Mouse (Mus musculus) cerebellum, adult 8-10 months (tissue): ENCODE measurements around the gene Syt2.
A peak's percentile ranks its signal among the peaks of the same experiment; 100 is the strongest.

Experiments used
- DNase-seq: peaks from one replicate; pipeline ENCODE4 v3.0.0; 2022

The Syt2 gene

DNA sequence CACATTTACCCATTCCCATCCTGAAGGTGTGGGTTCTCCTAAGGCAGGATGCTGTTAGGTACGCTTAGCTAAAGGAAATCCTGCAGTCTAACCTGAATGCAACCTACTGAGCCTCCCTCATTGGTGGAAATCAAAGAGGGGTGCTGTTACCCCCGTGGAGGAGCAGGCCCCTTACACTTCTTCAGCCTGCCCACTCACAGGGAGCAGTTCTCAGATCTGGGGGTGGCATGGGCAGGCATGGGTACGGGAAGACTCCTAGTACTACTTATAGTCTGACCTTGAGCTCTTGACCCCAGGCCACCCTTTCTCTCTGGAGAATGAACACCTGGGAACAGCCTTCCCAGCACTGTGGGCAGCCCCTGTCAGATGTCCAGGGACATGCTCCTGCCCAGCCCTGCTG lies 61.0 kb downstream of the Syt2 start:
- no peak for DNase-seq

DNA sequence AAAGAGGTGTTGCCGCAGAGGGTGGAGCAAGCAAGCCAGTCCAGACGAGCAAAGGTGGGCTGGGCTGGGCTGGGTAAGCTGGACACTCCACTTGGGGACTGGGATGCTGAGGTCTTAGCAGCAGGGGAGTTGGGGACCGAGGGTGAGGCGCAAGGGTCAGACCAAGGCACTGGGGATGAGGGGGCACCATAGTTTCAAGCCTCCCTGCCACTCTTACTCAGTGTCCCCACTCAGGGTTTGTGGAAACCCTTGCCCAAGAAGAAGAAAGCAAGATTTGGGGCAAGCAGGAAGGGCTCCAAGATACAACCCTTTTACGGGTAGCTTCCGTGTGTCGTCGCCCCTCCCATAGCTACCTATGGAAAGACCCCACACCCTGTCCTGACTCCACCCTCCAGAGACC lies 61.8 kb downstream of the Syt2 start:
- DNase-seq = peak; percentile 30

DNA sequence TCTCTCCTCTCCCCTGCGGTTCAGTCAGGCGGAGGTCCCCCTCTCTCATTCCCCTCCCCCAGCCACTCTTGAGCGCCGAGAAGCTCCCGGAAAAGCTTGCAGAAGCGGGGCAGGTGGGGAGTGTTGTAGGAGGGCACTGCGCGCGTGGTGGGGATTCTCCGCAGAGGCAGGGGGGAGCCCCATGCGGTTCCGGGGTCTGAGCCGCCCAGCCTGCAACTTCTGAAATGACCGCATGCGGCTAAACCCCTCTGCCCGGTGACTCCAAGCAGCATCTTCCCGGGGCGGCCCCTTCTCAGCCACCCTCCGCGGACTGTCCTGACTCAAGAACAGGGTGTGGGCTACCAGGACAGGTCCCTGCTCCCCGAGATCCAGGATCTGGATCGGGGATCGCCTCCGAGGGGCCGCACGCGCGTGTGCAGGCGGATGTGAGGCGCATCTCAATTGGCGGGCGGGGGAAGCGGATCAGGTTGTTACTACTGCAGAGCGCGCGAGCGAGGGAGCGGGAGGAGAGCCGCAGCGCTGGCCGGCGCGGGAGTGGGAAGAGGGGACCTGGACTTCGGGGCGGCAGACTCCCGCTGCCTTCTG lies 62.4 kb downstream of the Syt2 start:
- peak; percentile 74 for DNase-seq

DNA sequence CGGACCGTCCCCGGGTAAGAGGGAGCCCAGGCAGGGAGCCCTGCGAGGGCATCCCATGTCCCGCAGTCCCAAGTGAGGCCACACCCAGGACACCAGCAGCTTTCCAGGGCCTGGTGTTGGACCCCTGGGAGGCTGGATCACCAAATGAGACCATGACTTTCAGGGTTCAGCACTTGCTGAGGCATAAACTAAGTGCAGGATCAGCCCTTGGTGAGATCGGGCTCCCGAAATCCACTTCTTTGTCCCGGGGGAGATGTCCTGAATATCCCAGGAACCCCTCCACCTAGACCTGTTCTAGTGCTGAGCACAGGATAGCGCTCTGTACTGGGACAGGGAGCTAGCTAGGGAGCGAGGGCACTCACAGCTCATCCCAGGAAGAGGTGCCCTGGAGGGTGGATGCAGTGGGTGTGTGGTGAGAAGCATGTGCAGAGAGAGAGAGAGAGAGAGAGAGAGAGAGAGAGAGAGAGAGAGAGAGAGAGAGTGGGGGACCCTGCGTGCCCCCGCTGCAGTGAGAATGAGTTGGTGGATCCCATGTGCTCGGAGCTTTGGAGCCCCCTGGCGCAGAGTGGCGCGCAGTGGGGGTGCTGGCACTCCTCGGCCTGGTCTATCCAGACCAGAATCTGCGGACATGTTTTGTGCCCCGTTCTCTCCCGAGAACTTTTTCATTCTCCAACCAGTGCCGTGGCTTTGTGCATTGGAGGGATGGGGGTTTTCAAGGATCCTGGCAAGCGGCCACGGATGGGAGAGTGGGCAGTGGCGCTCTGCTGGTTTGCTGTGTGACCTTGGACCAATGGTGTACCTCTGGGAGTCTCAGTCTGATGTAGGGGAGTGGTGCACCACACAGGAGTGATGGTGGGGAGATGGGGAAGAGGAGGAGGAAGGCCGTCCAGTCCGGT lies 63.2 kb downstream of the Syt2 start:
- DNase-seq = peak; percentile 70

DNA sequence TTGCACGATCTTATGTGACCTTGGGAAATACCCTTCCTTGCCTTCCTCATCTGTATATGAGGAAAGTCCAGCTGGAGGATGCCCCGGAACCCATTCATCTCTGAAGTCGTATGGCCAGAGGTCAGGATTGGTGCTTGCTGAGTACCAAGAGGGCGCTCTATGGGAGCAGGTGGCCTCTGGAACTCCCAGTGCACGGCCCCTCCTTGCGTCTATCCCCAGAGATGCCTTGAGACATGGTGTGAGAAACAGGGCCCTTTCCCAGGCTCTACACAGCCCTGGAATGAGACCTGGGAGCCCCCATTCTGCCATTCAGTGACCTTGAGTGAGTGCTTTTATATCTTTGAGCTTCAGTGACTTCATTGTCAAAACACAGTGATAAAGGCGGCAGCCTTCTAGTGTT lies 64.6 kb downstream of the Syt2 start:
- DNase-seq = peak; percentile 55

DNA sequence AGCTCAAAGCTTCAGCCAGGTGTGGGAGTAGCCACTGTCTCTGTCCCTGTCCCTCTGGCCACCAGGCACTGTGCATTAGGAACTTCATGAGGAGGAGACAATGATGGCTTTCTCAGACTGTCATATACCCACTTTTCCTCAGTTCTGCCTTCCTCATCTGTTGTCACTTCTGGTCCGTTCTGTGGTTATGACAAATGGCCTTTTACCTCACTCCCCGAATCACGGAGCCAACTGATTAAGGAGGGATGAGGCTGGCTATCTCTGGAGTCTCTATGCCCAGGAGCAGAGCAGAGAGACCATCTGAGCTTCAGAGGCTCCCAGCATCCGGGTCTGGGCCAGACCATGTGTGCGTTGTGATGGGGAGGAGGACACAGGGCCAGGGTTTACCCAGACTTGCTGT lies 65.2 kb downstream of the Syt2 start:
- no peak for DNase-seq

DNA sequence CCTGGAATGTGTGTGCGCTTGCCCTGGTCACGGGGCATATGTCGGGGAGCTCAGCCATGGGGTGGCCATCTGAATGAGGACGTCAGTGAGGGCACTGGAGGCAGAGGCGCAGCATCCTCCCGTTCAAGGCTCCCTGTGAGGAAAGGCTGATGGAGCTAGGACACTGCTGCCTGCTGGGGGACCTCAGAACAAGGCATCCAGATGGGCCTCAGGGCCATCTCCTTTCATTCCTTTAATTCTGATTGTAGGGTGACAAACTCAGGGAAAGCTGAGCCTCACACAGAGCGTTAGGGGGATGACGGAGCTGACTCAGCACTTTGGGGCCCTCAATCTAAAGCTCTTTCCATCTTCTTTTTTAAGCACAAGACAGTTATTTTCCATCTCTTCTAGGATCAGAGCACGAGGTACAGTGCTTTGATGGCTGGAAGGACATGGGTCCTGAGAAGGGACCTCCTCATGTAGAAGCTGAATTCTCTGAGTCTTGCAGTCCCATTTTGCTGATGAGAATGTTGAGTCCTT lies 66.4 kb downstream of the Syt2 start:
- DNase-seq = no peak

DNA sequence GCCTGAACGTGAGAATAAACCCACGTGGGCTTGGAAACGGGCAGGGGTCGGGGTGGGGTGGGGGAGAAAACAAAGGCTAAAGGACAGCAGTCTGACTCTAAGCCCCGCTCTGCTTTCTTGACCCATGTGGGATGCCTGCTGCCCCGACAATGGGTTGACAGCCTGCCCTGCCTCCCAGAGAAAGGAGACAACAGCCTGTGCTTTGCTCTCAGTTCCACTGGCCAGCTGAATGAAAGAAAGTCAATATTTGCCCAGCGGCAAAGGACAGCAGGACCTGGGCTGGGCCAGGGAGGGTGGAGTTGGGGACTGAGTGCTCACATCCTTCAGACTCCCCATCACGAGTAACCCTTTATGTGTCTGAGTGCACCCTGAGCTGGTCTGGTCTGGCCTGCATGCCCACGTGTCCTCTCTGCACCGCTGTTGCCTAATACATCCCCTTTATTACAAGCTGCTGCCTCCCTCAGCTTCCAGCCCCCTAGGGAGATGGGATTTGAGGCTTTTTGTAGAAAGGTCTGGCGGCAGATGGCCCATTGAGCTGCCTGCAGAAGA lies 67.0 kb downstream of the Syt2 start:
- peak; percentile 46 for DNase-seq

DNA sequence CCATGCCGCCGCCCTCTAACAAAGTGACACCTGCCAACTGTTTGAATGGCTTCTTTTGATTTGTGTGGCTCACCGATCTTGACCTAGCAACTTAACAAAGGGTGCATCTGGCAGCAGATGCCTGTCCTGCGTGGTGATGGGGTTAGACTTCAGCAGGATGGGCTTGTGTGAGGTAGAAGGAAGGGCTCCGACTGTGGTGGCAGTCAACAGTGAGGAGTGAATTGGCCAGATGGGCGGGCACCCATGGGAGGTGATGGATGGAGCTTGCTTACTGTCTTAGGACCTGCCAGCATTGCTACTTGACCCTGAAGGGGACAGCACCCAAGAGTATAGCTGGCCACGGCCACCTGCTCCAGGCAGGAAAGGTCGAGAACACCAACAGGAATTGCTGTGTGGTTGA lies 67.7 kb downstream of the Syt2 start:
- peak; percentile 55 for DNase-seq

DNA sequence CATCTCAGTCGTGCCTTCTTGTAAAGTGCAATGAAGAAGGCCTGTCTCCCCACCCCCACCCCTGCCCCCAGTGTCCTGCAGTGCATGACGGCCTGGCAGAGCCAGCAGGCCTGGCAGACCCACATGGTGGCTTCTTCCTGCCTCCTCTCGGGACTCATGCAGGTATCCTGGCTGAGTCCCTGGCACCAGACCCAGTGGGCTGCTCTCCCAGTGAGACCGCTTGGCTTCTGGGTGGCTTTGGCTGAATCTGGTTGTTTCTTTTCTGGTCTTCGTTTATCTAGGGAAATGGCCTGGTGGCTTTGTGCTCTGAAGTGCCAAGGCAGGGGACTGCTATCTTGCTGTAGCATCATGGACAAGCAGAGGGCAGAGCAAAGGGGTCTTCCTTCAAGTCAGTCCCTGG lies 68.6 kb downstream of the Syt2 start:
- DNase-seq = peak; percentile 77

DNA sequence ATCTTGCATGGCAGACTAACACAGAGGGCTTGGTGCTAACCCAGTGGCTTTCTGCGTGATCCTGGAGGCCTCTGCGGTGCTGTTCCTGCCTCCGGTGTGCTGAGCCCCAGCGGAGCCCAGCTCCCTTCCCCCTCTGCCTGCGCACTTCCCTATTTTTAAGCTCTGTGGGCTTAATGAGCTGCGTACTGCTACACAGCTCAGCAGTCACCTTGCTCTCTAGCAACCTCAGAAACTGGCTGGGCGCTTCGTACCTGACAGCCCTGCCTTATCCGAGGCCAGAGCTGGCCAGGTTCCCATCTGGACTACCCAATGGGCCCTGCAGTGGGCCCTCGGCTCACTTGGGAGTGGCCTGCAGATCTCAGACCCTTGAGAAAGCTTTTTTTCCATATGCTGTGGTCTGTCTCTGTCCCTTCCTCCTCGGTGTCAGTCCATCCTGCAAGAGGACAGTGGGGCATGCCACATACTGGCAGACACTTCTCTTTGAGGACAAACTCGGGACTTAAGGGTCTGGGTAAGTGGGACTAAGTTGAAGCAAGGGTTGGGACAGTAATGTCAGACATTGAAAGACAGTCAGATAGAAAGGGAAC lies 73.3 kb downstream of the Syt2 start:
- no peak for DNase-seq

DNA sequence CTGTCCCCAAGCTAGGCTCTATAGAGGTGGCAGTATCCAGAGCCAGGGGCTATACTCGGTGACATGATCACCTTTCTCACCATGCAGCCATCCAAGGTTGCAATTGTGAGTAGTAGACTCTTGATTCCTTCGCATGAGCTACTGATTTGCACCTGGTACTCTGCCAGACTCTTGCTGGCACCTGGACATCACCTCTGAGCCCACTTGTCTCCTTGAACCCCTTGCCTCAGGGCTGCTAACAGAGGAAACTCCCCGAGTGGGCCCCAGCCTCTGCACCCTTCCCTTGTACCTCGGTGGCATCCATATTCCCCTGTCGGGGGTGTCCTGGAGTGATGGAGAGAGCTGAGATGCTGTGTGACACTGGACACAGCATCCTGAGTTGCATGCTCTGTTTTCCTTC lies 75.0 kb downstream of the Syt2 start:
- no peak for DNase-seq

DNA sequence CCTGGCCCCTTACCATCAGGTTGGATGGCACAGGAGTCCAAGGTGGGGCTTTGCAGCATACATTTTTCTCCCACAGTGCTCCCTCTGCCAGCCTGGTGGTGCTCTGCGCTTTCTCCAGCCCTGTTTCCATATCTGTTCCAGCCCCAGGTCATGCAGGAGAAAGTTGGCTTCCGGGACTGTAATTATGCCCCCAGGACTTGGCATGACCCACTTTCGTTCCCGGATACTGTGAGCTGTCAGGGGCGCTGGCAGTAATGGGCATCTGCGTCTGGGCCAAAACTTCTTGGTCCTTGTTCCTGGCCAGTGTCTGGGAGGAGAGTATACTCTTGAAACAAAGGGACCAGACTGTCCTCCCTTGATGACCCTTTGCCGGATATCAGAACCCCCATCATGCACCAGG lies 76.4 kb downstream of the Syt2 start:
- DNase-seq = peak; percentile 78

DNA sequence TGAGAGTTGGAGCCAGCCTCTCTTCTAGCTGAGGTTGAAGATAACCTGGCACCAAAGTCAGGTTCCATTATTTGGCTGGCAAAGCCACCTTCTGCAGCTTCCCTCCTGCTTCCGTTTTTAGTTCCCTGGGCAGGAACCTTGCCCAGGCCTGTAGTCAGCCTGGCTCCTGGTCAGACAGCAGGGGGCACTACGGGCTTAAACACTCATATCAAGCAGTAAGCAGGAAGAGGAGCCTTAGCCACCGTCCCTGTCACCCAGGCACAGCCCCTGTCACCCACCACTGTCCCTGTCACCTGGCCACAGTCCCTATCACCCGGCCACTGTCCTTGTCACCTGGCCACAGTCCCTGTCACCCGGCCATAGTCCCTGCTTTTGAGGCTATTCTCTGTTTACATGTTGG lies 78.8 kb downstream of the Syt2 start:
- DNase-seq = peak; percentile 88

DNA sequence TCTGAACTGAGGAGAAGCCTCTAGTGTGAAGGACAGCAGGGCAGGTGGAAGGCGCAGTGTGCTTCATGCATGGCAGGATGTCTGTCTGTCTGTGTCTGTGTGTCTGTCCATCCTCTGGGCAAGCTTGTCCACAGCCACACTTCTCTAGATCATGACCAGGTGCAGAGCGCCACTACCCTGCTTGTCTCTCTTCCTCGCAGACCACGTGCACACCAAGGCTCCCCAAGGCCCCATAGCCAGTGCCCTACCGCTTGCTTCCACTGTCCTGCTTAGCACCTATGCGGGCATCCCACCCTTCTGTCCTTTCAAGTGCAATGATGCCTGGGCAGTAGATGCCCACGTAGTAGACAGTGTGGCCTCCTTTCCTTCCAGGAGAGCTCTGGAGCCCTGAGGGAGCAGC lies 80.0 kb downstream of the Syt2 start:
- DNase-seq = no peak

DNA sequence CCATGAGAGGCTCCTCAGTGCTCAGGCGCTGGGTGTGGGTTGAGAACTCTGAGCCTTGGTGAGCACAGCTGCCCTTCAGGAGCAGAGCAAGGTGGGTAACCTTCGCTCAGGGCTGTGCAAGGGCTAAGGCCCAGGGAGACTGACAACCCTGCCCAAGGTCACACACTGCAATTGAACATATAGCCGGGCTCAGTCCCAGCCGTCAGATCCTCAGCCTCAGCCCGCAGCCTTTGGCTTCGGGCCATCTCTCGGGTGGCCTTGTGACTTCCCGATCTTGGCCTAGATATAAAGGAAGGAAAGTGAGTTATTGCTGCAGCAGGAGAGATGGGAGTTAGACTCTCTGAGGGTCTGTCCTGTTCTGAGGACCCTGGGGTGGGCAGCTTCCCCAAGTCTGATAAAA lies 80.8 kb downstream of the Syt2 start:
- peak; percentile 59 for DNase-seq

DNA sequence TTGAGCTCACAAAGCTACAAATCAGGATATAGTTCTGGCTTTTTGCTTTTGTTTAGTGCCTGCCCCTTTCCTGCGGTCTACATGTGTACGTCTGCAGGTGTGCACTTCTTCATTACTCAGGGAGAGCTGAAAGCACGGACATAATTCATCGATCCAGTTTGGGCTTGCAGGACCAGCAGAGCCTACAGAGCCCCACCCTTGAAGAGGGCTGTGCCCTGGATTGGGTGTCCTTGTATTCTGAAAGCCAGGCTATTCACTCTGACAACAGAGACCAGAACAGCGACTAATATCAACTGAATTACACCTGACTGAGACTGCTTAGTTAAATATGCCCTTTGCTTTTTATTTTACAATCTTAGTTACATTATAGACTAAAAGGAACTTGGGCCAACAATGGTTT lies 87.2 kb downstream of the Syt2 start:
- no peak for DNase-seq

DNA sequence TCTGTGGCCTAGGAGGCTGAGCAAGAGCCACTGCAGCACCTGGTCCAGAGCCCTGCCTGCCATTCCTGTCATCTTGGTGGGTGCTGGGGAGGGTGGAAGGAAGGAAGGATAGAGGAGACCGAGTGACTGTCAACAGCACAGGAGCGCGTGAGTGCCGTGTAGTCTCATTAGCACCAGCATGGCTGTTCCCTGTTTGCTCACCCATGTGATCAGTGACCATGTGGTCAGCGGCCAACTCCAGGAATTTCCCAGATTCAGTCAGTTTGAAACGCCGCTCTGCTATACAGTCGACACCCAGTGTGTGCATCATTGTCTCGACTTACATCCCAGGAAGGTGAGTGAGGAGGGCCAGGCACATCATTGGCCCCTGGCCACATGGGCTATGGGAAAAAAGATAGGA lies 91.0 kb downstream of the Syt2 start:
- no peak for DNase-seq

DNA sequence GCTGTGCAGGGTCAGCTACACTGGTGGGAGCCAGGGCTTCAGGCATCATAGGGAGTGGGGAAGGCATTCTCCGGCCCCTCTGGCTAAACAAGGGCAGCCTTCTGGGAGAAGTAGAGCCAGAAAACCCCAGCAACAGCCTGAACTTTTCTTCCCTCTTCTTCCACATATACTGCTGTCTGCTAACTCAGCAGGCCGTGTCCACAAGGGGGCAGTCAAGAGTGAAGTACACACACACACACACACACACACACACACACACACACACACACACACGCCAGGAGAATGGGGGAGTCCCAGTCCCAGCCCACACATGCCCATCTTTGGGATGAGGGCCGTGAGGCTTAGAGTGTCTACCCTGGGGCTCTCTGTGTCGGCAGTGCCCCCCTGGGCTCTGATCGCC lies 95.0 kb downstream of the Syt2 start:
- DNase-seq = no peak

DNA sequence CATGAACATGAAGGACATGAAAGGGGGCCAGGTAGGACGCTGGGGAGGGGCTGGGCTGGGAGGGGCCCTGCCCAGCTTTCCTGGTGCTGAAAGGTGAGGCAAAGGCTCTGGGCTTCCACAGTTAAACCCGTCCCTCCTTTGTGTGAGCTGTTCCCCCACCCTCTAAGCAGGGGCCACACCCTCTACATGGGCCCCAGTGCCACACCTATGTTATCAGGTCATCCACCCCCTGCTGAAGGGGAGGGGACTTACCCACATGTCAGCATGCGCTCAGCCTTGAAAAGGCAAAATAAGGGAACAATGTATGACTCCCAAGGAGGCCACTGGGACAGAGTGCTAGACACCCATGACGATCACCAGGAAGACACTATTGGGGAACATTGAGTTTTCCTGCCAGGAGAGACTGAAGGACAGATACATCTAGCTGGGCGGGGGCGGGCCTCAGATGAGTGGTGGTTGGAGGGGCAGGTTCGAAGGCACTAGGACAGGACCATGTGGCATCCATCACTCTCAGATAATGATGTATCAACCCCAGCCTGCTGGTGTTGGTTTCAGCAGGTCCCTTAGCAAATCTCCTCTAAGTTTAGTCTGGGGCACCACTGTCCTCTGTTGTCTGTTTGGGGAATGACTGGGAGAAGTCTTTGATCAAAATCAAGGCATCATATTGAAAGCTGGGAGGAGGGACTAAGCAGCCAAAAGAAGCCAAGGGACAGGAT lies 95.6 kb downstream of the Syt2 start:
- peak; percentile 8 for DNase-seq

DNA sequence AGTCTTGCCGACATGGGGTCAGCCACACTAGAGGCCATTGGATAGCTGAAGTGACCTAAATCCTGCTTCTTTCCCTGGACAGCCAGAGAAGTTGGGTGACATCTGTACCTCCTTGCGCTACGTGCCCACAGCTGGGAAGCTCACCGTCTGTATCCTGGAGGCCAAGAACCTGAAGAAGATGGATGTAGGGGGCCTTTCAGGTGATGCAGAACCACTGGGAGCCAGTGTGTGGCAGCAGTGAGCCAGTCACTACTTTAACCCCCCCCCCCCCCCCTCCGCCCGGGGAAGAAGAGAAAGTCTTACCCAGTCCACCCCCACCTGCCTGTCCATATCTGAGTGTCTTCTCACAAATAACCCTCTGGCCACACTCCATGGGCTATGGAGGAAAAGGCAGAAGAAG lies 99.2 kb downstream of the Syt2 start:
- DNase-seq = no peak

DNA sequence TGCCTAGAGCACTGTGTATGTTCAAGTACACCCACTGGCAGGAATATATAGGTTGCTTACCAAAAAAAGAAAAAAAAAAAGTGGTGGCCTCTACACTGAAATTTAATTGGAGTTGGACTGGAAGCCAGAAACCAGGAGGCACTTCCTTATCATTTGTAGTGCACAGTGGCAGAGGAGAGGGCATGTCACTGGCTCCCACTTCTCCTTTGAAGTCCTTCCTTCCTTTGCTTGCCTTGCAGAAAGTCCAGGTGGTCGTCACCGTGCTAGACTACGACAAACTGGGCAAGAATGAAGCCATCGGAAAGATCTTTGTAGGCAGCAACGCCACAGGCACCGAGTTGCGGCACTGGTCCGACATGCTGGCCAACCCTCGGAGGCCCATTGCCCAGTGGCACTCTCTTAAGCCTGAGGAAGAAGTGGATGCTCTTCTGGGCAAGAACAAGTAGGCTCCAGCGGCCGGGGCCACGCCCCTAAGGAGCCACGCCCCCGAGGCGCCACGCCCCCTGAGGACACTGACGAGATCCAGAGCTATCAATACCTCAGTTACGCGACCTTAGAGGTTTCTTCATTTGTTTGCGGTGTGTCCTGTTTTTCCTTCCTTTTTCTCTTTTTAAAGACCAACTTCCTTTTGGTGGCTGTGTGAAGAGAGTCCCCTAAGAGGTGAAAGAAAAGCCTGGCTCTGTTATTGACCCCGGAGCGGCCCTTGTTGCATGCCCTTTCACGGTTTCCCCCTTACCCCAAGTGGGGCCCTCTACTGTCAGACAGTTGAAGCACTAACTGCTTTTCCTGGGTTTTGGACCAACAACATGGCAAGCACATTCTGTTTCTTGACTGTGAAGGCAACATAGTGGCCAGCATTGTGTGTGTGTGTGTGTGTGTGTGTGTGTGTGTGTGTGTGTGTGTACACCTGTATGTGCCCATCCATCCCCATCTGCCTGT lies 101.0 kb downstream of the Syt2 start:
- no peak for DNase-seq
